Mouse (Mus musculus): ENCODE measurements around the gene Slc38a6. TPM values are rescaled to one million over a fixed set of nuclear protein-coding genes. Genes with fewer than 3 reads are reported as not detected.
A peak's percentile ranks its signal among the peaks of the same experiment; 100 is the strongest.

The Slc38a6 gene
- polyA plus RNA-seq, 1 experiment = 15.1 TPM

GRCm38 (mm10) chr12:73330236-73330635, 43.7 kb downstream of the Slc38a6 start:
- Histone ChIP-seq H3K4me1 (ENCODE audit: control insufficient read depth, insufficient read depth, low read length) (no peaks in the 10 kb centered on the region), H3K4me3 (ENCODE audit: insufficient read depth, low read depth, low read length) (no peak overlapping the region), H3K27me3 (replicated peaks; ENCODE audit: control insufficient read depth, insufficient read depth, low read length) (no peaks in the 10 kb centered on the region), H3K27ac (ENCODE audit: insufficient read depth, low read depth, low read length) (no peak overlapping the region), H3K36me3 (ENCODE audit: control insufficient read depth, insufficient read depth, low read length) (no peaks in the 10 kb centered on the region)
- DNase-seq = no peak
- no peak for TF ChIP-seq CTCF (conservative IDR thresholded peaks at IDR 0.05; ENCODE audit: insufficient read depth, insufficient read length, low read depth, low read length)
- TF ChIP-seq POLR2A (IDR thresholded peaks at IDR 0.05; ENCODE audit: low read depth, low read length) = no peak
- 84% methylated on average over 7 of the region's 7 CpGs for WGBS

GRCm38 (mm10) chr12:73332701-73333100, 46.1 kb downstream of the Slc38a6 start:
- Histone ChIP-seq H3K4me3 (ENCODE audit: insufficient read depth, low read depth, low read length) (no peak overlapping the region), H3K27ac (ENCODE audit: insufficient read depth, low read depth, low read length) (no peak overlapping the region), H3K27me3 (replicated peaks; ENCODE audit: control insufficient read depth, insufficient read depth, low read length) (no peaks in the 10 kb centered on the region), H3K4me1 (ENCODE audit: control insufficient read depth, insufficient read depth, low read length) (no peaks in the 10 kb centered on the region), H3K36me3 (ENCODE audit: control insufficient read depth, insufficient read depth, low read length) (no peaks in the 10 kb centered on the region)
- 91% methylated on average over 4 of the region's 4 CpGs for WGBS
- no peak for TF ChIP-seq POLR2A (IDR thresholded peaks at IDR 0.05; ENCODE audit: low read depth, low read length)
- TF ChIP-seq CTCF (conservative IDR thresholded peaks at IDR 0.05; ENCODE audit: insufficient read depth, insufficient read length, low read depth, low read length) = no peak
- DNase-seq = no peak

GRCm38 (mm10) chr12:73334051-73334551, 47.5 kb downstream of the Slc38a6 start:
- 64% methylated on average over 8 of the region's 8 CpGs for WGBS
- no peaks in the 10 kb centered on the region for H3K4me1 ChIP-seq (ENCODE audit: control insufficient read depth, insufficient read depth, low read length)
- no peak overlapping the region for H3K4me3 ChIP-seq (ENCODE audit: insufficient read depth, low read depth, low read length)
- no peak for DNase-seq
- no peaks in the 10 kb centered on the region for H3K36me3 ChIP-seq (ENCODE audit: control insufficient read depth, insufficient read depth, low read length)
- H3K27ac ChIP-seq (ENCODE audit: insufficient read depth, low read depth, low read length) = no peak overlapping the region
- no peaks in the 10 kb centered on the region for H3K27me3 ChIP-seq (replicated peaks; ENCODE audit: control insufficient read depth, insufficient read depth, low read length)
- TF ChIP-seq CTCF (conservative IDR thresholded peaks at IDR 0.05; ENCODE audit: insufficient read depth, insufficient read length, low read depth, low read length) (no peak), POLR2A (IDR thresholded peaks at IDR 0.05; ENCODE audit: low read depth, low read length) (no peak)

- Histone ChIP-seq H3K27ac (ENCODE audit: insufficient read depth, low read depth, low read length) (no peak overlapping the region), H3K36me3 (ENCODE audit: control insufficient read depth, insufficient read depth, low read length) (no peaks in the 10 kb centered on the region), H3K4me1 (ENCODE audit: control insufficient read depth, insufficient read depth, low read length) (peaks cover 3% of the 10 kb centered on the region; the same call in 1 of the 2 replicates), H3K4me3 (ENCODE audit: insufficient read depth, low read depth, low read length) (no peak overlapping the region), H3K27me3 (replicated peaks; ENCODE audit: control insufficient read depth, insufficient read depth, low read length) (no peaks in the 10 kb centered on the region)
- no peak for DNase-seq
- 93% methylated on average over 7 of the region's 7 CpGs for WGBS
- TF ChIP-seq CTCF (conservative IDR thresholded peaks at IDR 0.05; ENCODE audit: insufficient read depth, insufficient read length, low read depth, low read length) (no peak), POLR2A (IDR thresholded peaks at IDR 0.05; ENCODE audit: low read depth, low read length) (no peak)
Measured at GRCm38 (mm10) chr12:73337127-73337526, 50.5 kb downstream of the Slc38a6 start.

- Histone ChIP-seq H3K36me3 (ENCODE audit: control insufficient read depth, insufficient read depth, low read length) (no peaks in the 10 kb centered on the region; the same call in 1 of the 2 replicates), H3K4me1 (ENCODE audit: control insufficient read depth, insufficient read depth, low read length) (peaks cover 6% of the 10 kb centered on the region; the same call in 1 of the 2 replicates), H3K27me3 (replicated peaks; ENCODE audit: control insufficient read depth, insufficient read depth, low read length) (no peaks in the 10 kb centered on the region), H3K27ac (ENCODE audit: insufficient read depth, low read depth, low read length) (0 out of 2 replicates have a peak overlapping the region, but pooled peaks have one; percentile 13), H3K4me3 (ENCODE audit: insufficient read depth, low read depth, low read length) (no peak overlapping the region)
- WGBS = 62% methylated on average over 8 of the region's 8 CpGs
- TF ChIP-seq CTCF (conservative IDR thresholded peaks at IDR 0.05; ENCODE audit: insufficient read depth, insufficient read length, low read depth, low read length) (no peak), POLR2A (IDR thresholded peaks at IDR 0.05; ENCODE audit: low read depth, low read length) (no peak)
- no peak for DNase-seq
Measured at GRCm38 (mm10) chr12:73340642-73341293, 54.2 kb downstream of the Slc38a6 start.

- Histone ChIP-seq H3K27me3 (replicated peaks; ENCODE audit: control insufficient read depth, insufficient read depth, low read length) (no peaks in the 10 kb centered on the region), H3K27ac (ENCODE audit: insufficient read depth, low read depth, low read length) (peak overlapping the region; percentile 92), H3K4me1 (ENCODE audit: control insufficient read depth, insufficient read depth, low read length) (peaks cover 6% of the 10 kb centered on the region; the same call in 1 of the 2 replicates), H3K36me3 (ENCODE audit: control insufficient read depth, insufficient read depth, low read length) (no peaks in the 10 kb centered on the region; the same call in 1 of the 2 replicates), H3K4me3 (ENCODE audit: insufficient read depth, low read depth, low read length) (no peak overlapping the region)
- WGBS = 55% methylated on average over 14 of the region's 14 CpGs
- peak; percentile 63 for DNase-seq
- TF ChIP-seq POLR2A (IDR thresholded peaks at IDR 0.05; ENCODE audit: low read depth, low read length) = no peak
- TF ChIP-seq CTCF (conservative IDR thresholded peaks at IDR 0.05; ENCODE audit: insufficient read depth, insufficient read length, low read depth, low read length) = no peak
Measured at GRCm38 (mm10) chr12:73341703-73342663, 55.4 kb downstream of the Slc38a6 start.

Measured in kidney, adult 2 months (tissue).